Mouse (Mus musculus): ENCODE data around the gene Map4.
"Not testable (repeated sequence)": the region's sequence is repeated elsewhere in the genome, so short reads cannot be mapped to it uniquely, and the experiment has no call there.

The Map4 gene

GRCm38 (mm10) chr9:110047857-110048256 lies 116.6 kb downstream of the Map4 start:
- in situ Hi-C loops (cut with MboI; ENCODE audit: low pct_unique_long_range_greater_than_20kb in 1 of 2, low sequenced_read_pairs in 2 of 2, unreplicated experiment in 1 of 2): no loop called here

GRCm38 (mm10) chr9:110051184-110051583 lies 119.9 kb downstream of the Map4 start:
- in situ Hi-C loops (cut with MboI; ENCODE audit: low pct_unique_long_range_greater_than_20kb in 1 of 2, low sequenced_read_pairs in 2 of 2, unreplicated experiment in 1 of 2): no loop called here

DNA sequence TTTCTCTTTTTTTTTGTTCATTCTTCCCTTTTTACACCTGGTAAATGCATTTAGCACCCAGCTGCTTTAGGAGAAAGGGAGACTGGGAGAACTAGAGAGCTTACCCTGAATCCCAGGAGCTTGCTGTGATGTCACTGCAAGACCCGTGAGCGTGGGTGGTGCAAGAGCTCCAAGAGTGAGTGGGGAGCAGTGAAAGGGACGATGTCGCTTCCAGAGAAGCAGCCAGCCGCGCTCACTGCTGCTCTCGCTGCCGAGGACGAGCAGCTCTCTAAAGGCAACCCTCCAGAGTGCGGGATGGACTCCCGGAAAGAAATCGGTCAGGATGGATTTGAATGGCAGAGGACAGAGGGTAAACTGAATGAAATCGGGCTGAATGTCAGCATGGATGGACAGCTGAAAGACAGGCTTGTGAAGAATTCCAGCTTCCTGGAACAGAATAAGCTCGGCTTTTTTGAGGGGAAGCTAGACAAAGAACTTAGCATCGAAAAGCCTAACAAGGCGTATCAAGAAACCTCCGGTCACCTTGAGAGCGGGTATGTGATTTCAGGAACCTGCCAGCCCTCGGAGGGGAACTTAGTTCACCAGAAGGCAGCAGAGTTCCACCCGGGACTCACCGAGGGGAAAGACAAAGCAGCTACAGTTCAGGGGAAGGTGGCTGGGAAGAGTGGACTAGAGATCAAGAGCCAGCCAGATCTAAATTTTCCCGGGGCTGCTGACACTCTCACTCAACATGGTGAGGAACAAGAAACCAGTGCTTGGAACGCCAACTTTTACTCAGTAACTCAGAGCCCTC lies 120.8 kb downstream of the Map4 start:
- in situ Hi-C loops (cut with MboI; ENCODE audit: low pct_unique_long_range_greater_than_20kb in 1 of 2, low sequenced_read_pairs in 2 of 2, unreplicated experiment in 1 of 2): no loop called here

DNA sequence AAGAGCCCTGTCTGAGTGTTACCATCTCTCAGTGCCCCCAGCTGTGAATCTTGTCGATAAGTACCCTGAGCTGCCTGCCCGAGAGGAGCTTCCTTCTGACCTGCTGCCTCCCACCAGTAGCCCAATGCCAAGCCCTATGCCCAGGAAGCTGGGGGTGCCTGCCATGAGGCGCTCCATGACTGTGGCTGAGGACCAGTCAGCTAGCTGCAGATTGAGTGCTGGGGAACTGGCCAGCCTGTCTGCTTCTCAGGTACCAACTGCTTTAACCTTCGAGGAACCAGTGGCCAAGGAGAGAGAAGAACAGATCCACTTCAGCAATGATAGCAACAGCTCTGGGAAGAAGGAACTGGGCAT lies 121.7 kb downstream of the Map4 start:
- in situ Hi-C loops (cut with MboI; ENCODE audit: low pct_unique_long_range_greater_than_20kb in 1 of 2, low sequenced_read_pairs in 2 of 2, unreplicated experiment in 1 of 2): no loop called here

DNA sequence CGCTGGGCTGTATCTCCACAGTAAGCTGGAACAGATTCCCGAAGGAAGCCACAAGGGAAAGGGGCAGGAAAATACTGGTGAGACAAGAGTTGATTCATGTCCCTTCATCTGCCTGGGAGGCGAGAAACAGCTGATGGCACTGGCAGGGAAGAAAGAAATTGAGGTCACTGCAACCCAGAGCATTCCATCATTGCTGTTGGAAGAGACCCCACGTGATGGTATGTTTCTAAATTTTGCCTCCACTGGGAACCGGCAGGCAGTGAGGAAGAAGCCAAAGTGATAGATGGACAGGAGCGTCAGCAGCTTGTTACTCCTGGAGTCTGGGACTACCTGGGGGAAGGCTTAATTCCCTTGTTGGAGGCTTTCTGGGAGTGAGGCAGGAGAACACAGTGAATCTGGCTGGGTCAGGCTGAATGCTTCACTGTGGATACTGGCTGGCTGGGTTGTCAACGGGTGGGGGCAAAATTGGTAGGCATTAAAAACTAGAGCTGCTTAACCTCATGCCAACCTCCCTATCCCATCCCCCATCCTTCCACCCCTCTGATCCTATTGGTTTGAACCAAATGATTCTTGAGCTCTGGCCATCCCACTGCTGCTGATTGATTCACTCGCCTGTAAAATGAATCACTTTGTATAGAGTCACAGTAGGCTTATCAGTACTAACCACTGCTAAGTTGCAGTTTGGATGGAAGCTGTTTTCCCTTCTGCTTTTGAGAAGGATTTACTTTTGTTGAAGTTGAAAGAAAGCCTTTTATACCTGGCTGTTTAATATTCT lies 122.2 kb downstream of the Map4 start:
- in situ Hi-C loops (cut with MboI; ENCODE audit: low pct_unique_long_range_greater_than_20kb in 1 of 2, low sequenced_read_pairs in 2 of 2, unreplicated experiment in 1 of 2): no loop called here

- in situ Hi-C loops (cut with MboI; ENCODE audit: low pct_unique_long_range_greater_than_20kb in 1 of 2, low sequenced_read_pairs in 2 of 2, unreplicated experiment in 1 of 2): no loop called here
Measured at GRCm38 (mm10) chr9:110054080-110054421, 122.8 kb downstream of the Map4 start.

DNA sequence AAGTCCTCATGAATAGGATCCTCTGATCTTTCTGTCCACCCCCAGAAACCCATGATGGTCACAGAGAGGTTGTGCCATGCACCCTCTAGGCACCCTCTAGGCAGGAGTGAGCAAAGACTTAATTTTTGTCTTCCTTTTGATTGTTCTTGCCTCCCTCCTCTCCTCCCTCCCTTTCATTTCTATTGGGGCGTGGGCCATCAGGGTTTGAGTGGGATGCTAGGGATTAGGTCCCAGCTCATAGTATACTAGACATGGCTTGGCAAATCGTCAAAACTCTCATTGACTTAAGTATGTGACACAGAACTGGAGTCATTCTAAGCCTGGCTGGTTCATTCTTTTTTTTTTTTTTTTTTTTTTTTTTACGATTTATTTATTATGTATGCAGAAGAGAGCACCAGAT lies 123.5 kb downstream of the Map4 start:
- in situ Hi-C loops (cut with MboI; ENCODE audit: low pct_unique_long_range_greater_than_20kb in 1 of 2, low sequenced_read_pairs in 2 of 2, unreplicated experiment in 1 of 2): no loop called here

- in situ Hi-C loops (cut with MboI; ENCODE audit: low pct_unique_long_range_greater_than_20kb in 1 of 2, low sequenced_read_pairs in 2 of 2, unreplicated experiment in 1 of 2): no loop called here
Measured at GRCm38 (mm10) chr9:110057200-110057599, 125.9 kb downstream of the Map4 start.

DNA sequence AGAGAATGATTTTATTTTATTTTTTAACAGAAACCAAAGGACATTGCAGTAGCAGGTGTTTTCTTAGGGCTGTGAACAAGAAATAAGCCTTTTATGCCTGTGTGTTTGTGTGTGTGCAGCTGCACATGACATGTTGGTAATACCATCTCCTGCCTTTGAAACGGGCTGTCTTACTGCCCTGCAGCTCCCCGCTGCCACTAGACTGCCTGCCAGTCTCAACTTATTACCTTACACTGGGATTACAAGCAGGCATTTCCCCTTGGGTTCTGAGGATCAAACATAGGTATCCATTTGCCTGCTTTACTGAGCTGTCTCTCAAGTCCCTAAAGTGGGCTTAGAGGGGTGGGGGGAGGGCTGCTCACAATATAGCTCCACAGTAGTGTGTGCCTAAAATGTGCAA lies 129.5 kb downstream of the Map4 start:
- in situ Hi-C loops (cut with MboI; ENCODE audit: low pct_unique_long_range_greater_than_20kb in 1 of 2, low sequenced_read_pairs in 2 of 2, unreplicated experiment in 1 of 2): no loop called here

DNA sequence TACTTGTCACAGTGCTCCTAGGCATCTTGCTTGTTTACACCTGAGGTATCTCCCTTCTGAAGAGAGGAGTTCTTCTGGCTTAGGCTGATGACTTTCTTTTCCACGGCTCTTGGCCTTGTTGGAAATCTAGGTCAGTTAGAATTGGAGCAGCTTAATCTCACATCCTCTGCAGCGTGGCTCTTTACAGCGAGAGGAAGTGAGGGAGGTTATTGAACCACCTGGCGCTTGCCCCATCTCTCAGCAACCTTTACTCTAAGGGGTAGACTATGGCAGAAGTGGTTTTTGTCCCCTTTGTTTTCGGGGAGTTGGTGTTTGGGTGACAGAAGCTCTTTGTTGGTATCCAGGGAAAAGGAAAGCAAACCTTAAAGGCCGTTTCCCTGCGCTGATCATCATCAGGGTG lies 131.1 kb downstream of the Map4 start:
- in situ Hi-C loops (cut with MboI; ENCODE audit: low pct_unique_long_range_greater_than_20kb in 1 of 2, low sequenced_read_pairs in 2 of 2, unreplicated experiment in 1 of 2): no loop called here

DNA sequence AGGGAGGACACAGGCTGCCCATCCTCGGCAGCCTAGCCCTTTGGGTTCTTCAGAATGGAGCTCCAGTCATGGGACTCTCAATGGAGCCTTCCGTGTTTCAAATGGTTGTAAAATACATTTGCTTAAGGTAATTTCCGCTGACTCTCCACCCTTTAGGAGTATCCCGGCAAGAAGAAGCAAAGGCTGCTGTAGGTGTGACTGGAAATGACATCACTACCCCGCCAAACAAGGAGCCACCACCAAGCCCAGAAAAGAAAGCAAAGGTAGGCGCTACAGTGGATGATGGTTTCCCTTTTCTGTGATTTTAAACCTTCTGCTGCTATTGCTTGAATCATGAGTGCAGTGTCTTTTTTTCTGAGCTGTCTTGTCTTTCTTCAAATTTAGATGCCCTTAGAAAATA lies 131.6 kb downstream of the Map4 start:
- in situ Hi-C loops (cut with MboI; ENCODE audit: low pct_unique_long_range_greater_than_20kb in 1 of 2, low sequenced_read_pairs in 2 of 2, unreplicated experiment in 1 of 2): no loop called here

GRCm38 (mm10) chr9:110064641-110065040 lies 133.4 kb downstream of the Map4 start:
- in situ Hi-C loops (cut with MboI; ENCODE audit: low pct_unique_long_range_greater_than_20kb in 1 of 2, low sequenced_read_pairs in 2 of 2, unreplicated experiment in 1 of 2): no loop called here

GRCm38 (mm10) chr9:110068745-110069144 lies 137.5 kb downstream of the Map4 start:
- in situ Hi-C loops (cut with MboI; ENCODE audit: low pct_unique_long_range_greater_than_20kb in 1 of 2, low sequenced_read_pairs in 2 of 2, unreplicated experiment in 1 of 2): no loop called here

DNA sequence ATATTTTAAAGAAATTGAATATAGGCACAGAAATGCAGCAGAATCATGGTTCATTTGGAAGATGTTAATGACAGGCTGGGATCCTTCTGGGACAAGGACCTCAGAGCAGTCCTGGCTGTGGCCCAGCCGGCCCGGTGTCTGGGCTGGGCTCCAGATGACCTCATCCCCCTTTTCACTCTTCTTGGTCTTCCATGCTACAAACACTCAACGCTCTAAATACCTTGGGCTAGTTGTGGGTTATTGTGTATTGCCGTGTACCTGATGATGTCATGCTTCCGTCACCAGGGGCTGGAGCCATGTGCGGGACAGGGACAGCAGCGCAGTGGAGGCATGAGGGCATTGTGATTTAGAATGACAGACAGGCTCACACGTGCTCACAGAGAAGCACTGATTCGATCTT lies 139.1 kb downstream of the Map4 start:
- in situ Hi-C loops (cut with MboI; ENCODE audit: low pct_unique_long_range_greater_than_20kb in 1 of 2, low sequenced_read_pairs in 2 of 2, unreplicated experiment in 1 of 2): no loop called here

- in situ Hi-C loops (cut with MboI; ENCODE audit: low pct_unique_long_range_greater_than_20kb in 1 of 2, low sequenced_read_pairs in 2 of 2, unreplicated experiment in 1 of 2): no loop called here
Measured at GRCm38 (mm10) chr9:110071011-110071410, 139.8 kb downstream of the Map4 start.

GRCm38 (mm10) chr9:110071843-110072242 lies 140.6 kb downstream of the Map4 start:
- in situ Hi-C loops (cut with MboI; ENCODE audit: low pct_unique_long_range_greater_than_20kb in 1 of 2, low sequenced_read_pairs in 2 of 2, unreplicated experiment in 1 of 2): no loop called here

DNA sequence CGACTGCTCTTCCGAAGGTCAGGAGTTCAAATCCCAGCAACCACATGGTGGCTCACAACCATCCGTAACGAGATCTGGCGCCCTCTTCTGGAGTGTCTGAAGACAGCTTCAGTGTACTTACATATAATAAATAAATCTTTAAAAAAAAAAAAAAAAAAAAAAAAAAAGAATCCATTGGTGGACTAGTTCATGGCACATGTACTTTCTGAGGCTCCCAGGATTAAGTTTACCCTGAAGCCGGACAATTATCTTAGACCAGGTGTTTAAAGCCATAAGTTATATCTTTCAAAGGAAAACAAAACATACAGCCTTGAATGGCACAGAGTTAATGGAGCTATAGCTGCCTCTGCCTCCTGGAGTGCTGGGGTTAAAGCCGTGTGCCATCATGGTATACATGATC lies 145.2 kb downstream of the Map4 start:
- in situ Hi-C loops (cut with MboI; ENCODE audit: low pct_unique_long_range_greater_than_20kb in 1 of 2, low sequenced_read_pairs in 2 of 2, unreplicated experiment in 1 of 2): not testable (repeated sequence)

DNA sequence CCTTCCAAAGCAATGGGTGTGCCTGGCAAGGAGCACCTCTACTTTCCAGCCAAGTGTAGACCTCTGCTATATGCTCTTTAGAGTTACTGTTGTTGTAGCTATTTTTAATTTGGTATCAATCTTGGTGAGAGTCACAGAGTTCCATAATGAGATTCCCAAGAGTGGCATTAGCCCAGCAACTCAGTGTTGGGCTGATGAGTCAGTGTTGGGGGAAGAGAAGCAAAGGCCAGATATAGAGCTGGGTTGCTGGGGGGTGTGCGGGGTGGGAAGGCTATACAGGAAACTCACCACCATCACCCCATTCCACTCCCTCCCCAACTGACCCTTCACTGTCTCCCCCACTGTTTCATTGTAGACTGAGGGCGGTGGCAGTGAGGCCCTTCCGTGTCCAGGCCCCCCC lies 149.8 kb downstream of the Map4 start:
- in situ Hi-C loops (cut with MboI; ENCODE audit: low pct_unique_long_range_greater_than_20kb in 1 of 2, low sequenced_read_pairs in 2 of 2, unreplicated experiment in 1 of 2): no loop called here

DNA sequence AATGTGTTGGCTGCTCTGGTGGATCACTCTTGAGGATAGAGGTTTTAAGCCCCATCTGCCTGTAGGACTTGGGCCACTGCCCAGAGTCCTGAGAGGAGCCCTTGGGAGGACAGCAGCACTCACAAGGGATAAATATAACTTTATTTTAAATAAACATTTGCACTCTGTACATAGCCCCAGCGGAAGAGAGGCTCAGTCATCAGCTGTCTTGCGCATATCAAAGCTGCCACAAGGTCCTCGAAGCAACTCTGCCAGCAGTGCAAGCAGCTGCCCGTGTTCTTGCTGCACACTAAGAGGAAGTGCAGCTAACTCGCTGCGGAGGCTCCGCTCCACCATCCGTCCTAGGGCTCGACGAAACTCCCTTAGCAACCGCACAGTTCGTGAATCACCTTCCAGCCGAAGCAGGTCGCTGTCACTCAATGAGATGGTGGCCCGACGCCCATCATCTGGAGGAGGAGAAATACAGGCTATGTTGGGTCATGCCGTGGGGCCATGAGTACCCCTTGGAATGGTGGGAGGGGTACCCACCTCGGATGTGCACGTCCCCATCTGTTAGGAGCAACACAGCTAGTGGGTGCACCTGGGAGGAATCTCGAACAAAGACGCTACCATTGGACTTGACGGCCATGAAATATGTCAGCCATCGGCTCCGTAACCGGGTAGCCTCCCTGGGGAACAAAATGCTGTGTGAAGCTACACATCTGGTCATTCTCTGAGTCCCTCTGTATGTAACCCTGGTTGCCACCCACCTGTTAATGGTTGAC lies 153.1 kb downstream of the Map4 start:
- in situ Hi-C loops (cut with MboI; ENCODE audit: low pct_unique_long_range_greater_than_20kb in 1 of 2, low sequenced_read_pairs in 2 of 2, unreplicated experiment in 1 of 2): no loop called here
